Mouse (Mus musculus): ENCODE measurements around the gene Lyzl4.

The Lyzl4 gene

GRCm38 (mm10) chr9:121642001-121642400, at the start of gene Lyzl4:
Lyzl4 (minus strand) TSS chr9:121642096.
- peak; percentile 62 to 82 for DNase-seq (ENCODE audit: low spot score in 2 of 2)

- no peak for DNase-seq (ENCODE audit: low spot score in 2 of 2)
Measured at GRCm38 (mm10) chr9:121690734-121691133, 48.8 kb upstream of the Lyzl4 start.

- no peak for DNase-seq (ENCODE audit: low spot score in 2 of 2)
Measured at GRCm38 (mm10) chr9:121690200-121690651, 48.3 kb upstream of the Lyzl4 start.

GRCm38 (mm10) chr9:121684702-121685101, 42.8 kb upstream of the Lyzl4 start:
- no peak for DNase-seq (ENCODE audit: low spot score in 2 of 2)

- DNase-seq (ENCODE audit: low spot score in 2 of 2) = no peak
Measured at GRCm38 (mm10) chr9:121682037-121682680, 40.3 kb upstream of the Lyzl4 start.

GRCm38 (mm10) chr9:121681191-121681590, 39.3 kb upstream of the Lyzl4 start:
- DNase-seq (ENCODE audit: low spot score in 2 of 2) = no peak

- DNase-seq (ENCODE audit: low spot score in 2 of 2) = peak; percentile 35 to 75
Measured at GRCm38 (mm10) chr9:121679549-121679948, 37.7 kb upstream of the Lyzl4 start.

GRCm38 (mm10) chr9:121677476-121677875, 35.6 kb upstream of the Lyzl4 start:
- no peak for DNase-seq (ENCODE audit: low spot score in 2 of 2)

- DNase-seq (ENCODE audit: low spot score in 2 of 2) = no peak
Measured at GRCm38 (mm10) chr9:121677069-121677468, 35.2 kb upstream of the Lyzl4 start.

GRCm38 (mm10) chr9:121675556-121675955, 33.7 kb upstream of the Lyzl4 start:
- no peak for DNase-seq (ENCODE audit: low spot score in 2 of 2)

- peak; percentile 41 to 73 for DNase-seq (ENCODE audit: low spot score in 2 of 2)
Measured at GRCm38 (mm10) chr9:121675011-121675410, 33.1 kb upstream of the Lyzl4 start.

- no peak for DNase-seq (ENCODE audit: low spot score in 2 of 2)
Measured at GRCm38 (mm10) chr9:121673716-121674115, 31.8 kb upstream of the Lyzl4 start.

GRCm38 (mm10) chr9:121672311-121672710, 30.4 kb upstream of the Lyzl4 start:
- DNase-seq (ENCODE audit: low spot score in 2 of 2) = no peak

- peak in 1 of 2 experiments; percentile 67 for DNase-seq (ENCODE audit: low spot score in 2 of 2)
Measured at GRCm38 (mm10) chr9:121671300-121671699, 29.4 kb upstream of the Lyzl4 start.

GRCm38 (mm10) chr9:121669348-121669791, 27.5 kb upstream of the Lyzl4 start:
- DNase-seq (ENCODE audit: low spot score in 2 of 2) = peak; percentile 45 to 80

GRCm38 (mm10) chr9:121667822-121668221, 25.9 kb upstream of the Lyzl4 start:
- DNase-seq (ENCODE audit: low spot score in 2 of 2) = no peak

- peak in 1 of 2 experiments; percentile 59 for DNase-seq (ENCODE audit: low spot score in 2 of 2)
Measured at GRCm38 (mm10) chr9:121666957-121667630, 25.2 kb upstream of the Lyzl4 start.

- DNase-seq (ENCODE audit: low spot score in 2 of 2) = no peak
Measured at GRCm38 (mm10) chr9:121664104-121664503, 22.2 kb upstream of the Lyzl4 start.

GRCm38 (mm10) chr9:121663467-121663866, 21.6 kb upstream of the Lyzl4 start:
- DNase-seq (ENCODE audit: low spot score in 2 of 2) = no peak

- no peak for DNase-seq (ENCODE audit: low spot score in 2 of 2)
Measured at GRCm38 (mm10) chr9:121659791-121660190, 17.9 kb upstream of the Lyzl4 start.

- DNase-seq (ENCODE audit: low spot score in 2 of 2) = no peak
Measured at GRCm38 (mm10) chr9:121658248-121658647, 16.4 kb upstream of the Lyzl4 start.

GRCm38 (mm10) chr9:121657143-121657542, 15.2 kb upstream of the Lyzl4 start:
- no peak for DNase-seq (ENCODE audit: low spot score in 2 of 2)

GRCm38 (mm10) chr9:121656322-121656721, 14.4 kb upstream of the Lyzl4 start:
- no peak for DNase-seq (ENCODE audit: low spot score in 2 of 2)
